Mouse (Mus musculus) bone marrow, adult 2 months (tissue): ENCODE measurements at regions not wholly inside any gene's neighbourhood (a gene's known extent, or its start where the extent isn't known, plus 50 kb on each side); places are given as distances from the start of the nearest gene placed in this dataset.

Source experiments
- H3K27ac ChIP-seq: fragments of 200-500 bp; 2 replicates; pipeline ENCODE4 v1.5.1; 2012; ENCODE audit warnings: low read depth, mild to moderate bottlenecking, control low read depth, inconsistent platforms, low read length; ENCODE audit not compliant: control insufficient read depth, poor library complexity, insufficient read depth
- H3K4me1 ChIP-seq: fragments of 200-500 bp; 2 replicates; pipeline ENCODE4 v1.6.1; 2011; ENCODE audit warnings: low read length; ENCODE audit not compliant: control insufficient read depth, insufficient read depth
- H3K4me3 ChIP-seq: fragments of 200-500 bp; replicated peaks from 2 replicates; pipeline ENCODE3; 2011; ENCODE audit warnings: mild to moderate bottlenecking, low read depth, low read length, control low read depth; ENCODE audit not compliant: control insufficient read depth
- CTCF ChIP-seq: fragments of 200-500 bp; IDR thresholded peaks from 2 replicates; pipeline ENCODE4 v1.5.1; 2011; ENCODE audit warnings: low read length, control low read depth; ENCODE audit not compliant: control insufficient read depth, insufficient read depth
- POLR2A ChIP-seq: fragments of 200-500 bp; IDR thresholded peaks from 2 replicates; pipeline ENCODE4 v1.6.1; 2011; ENCODE audit warnings: low read depth, mild to moderate bottlenecking, control low read depth, low read length, borderline replicate concordance; ENCODE audit not compliant: control insufficient read depth
- WGBS: fragments of 180-500 bp; shearing (Covaris S2); methylation state at CpG from one replicate; pipeline ENCODE4 v1.1.7; 2018; 5-methylcytosine and 5-hydroxymethylcytosine counted together

- H3K4me3 ChIP-seq = no peak overlapping the region
- H3K4me1 ChIP-seq = no peaks in the 10 kb centered on the region
- no peak overlapping the region for H3K27ac ChIP-seq
- WGBS = 83% methylated on average over 7 of the region's 7 CpGs
- TF ChIP-seq POLR2A (no peak), CTCF (no peak)
Measured at GRCm38 (mm10) chr17:64956506-64956905, 120.6 kb upstream of the 4930583I09Rik start.

DNA sequence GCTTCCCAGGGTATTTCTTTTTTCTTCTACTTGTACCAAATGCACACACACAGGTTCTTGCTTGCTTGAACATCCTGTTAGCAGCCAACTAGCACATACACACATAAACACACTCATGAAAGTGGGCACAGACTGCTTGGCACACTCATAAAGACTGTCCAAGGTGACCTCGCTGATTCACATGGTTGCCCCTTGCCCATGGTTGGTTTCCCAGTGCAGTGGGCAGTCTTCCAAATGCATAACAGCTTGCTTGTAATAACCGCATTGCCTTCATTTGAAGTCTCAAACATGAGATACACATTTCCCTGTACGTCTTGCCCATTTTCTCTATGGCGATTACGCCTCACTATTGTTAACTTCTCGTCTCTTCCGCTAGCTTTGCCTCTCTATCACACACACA is 117.4 kb upstream of the 4930583I09Rik start:
- no peak overlapping the region for H3K27ac ChIP-seq
- no peaks in the 10 kb centered on the region for H3K4me1 ChIP-seq
- TF ChIP-seq POLR2A = no peak
- TF ChIP-seq CTCF = no peak
- WGBS = 94% methylated on average over 7 of the region's 7 CpGs
- no peak overlapping the region for H3K4me3 ChIP-seq

DNA sequence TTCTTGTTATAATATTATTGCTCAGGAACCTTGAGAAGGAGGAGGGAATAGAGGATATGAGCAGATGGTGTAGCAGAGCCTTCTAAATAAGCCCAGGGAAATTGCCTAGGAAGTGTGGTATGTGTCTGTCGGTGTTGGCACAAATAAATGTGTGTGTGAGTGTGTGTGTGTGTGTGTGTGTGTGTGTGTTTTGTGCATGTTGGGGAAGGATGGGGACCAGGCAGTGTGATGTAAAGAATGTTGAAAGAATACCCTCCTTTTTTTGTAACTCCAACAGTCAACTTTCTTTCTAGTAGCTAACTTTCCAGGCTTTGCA is 115.7 kb upstream of the 4930583I09Rik start:
- WGBS = 56% methylated on average over 1 of the region's 1 CpGs
- no peaks in the 10 kb centered on the region for H3K4me1 ChIP-seq
- H3K27ac ChIP-seq = no peak overlapping the region
- TF ChIP-seq POLR2A = no peak
- no peak for TF ChIP-seq CTCF
- no peak overlapping the region for H3K4me3 ChIP-seq

- no peak for TF ChIP-seq CTCF
- TF ChIP-seq POLR2A = no peak
- Histone ChIP-seq H3K4me1 (no peaks in the 10 kb centered on the region), H3K27ac (no peak overlapping the region), H3K4me3 (no peak overlapping the region)
- 72% methylated on average over 6 of the region's 6 CpGs for WGBS
Measured at GRCm38 (mm10) chr17:64950802-64951624, 115.1 kb upstream of the 4930583I09Rik start.

- TF ChIP-seq CTCF = no peak
- Histone ChIP-seq H3K4me1 (no peaks in the 10 kb centered on the region), H3K4me3 (no peak overlapping the region), H3K27ac (no peak overlapping the region)
- 78% methylated on average over 2 of the region's 2 CpGs for WGBS
Measured at GRCm38 (mm10) chr17:64943213-64943612, 107.3 kb upstream of the 4930583I09Rik start.

GRCm38 (mm10) chr17:64941555-64941954 is 105.7 kb upstream of the 4930583I09Rik start:
- H3K4me1 ChIP-seq = no peaks in the 10 kb centered on the region
- no peak overlapping the region for H3K27ac ChIP-seq
- 83% methylated on average over 6 of the region's 6 CpGs for WGBS
- no peak overlapping the region for H3K4me3 ChIP-seq
- no peak for TF ChIP-seq POLR2A
- TF ChIP-seq CTCF = no peak

DNA sequence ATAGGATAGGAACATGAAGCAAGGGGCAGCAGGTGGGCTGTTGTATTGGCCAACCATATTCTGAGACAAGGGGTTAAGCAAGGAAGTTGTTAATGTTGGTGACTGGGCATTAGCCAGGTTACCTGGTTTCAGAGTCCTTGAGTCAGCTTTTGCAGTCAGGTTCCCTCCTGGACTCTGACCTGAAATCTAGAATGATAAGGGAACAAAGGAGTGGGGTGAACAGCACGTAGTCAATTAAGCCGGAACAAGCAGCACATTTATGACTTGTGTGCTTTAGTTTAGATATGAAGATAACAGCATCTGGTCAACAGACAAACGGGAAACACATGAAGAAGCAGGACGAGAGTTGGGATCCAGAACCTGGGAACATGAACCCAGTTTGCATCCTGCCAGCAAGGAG is 99.8 kb upstream of the 4930583I09Rik start:
- Histone ChIP-seq H3K27ac (no peak overlapping the region), H3K4me1 (no peaks in the 10 kb centered on the region), H3K4me3 (no peak overlapping the region)
- WGBS = 70% methylated on average over 4 of the region's 4 CpGs
- TF ChIP-seq CTCF = no peak
- no peak for TF ChIP-seq POLR2A

DNA sequence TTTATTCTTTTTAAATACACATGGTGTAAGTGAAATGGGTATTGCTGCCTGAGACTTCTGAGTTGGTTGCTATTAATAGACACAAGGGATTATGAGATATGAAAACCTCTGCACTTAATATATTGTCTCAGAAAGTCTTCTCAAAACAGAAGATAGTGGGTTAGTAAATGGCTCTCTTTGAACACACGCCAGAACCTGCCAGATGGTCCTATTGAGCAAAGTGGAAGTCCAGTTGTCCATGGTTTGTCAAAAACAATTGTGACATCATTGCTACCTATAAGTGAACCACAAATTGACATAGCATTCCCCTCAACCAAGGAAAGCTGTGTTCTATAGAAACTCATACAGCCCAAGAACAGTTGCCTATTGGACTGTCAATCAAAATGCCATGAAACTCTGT is 98.5 kb upstream of the 4930583I09Rik start:
- WGBS = 66% methylated on average over 1 of the region's 1 CpGs
- Histone ChIP-seq H3K27ac (no peak overlapping the region), H3K4me1 (no peaks in the 10 kb centered on the region), H3K4me3 (no peak overlapping the region)
- TF ChIP-seq CTCF (no peak), POLR2A (no peak)

DNA sequence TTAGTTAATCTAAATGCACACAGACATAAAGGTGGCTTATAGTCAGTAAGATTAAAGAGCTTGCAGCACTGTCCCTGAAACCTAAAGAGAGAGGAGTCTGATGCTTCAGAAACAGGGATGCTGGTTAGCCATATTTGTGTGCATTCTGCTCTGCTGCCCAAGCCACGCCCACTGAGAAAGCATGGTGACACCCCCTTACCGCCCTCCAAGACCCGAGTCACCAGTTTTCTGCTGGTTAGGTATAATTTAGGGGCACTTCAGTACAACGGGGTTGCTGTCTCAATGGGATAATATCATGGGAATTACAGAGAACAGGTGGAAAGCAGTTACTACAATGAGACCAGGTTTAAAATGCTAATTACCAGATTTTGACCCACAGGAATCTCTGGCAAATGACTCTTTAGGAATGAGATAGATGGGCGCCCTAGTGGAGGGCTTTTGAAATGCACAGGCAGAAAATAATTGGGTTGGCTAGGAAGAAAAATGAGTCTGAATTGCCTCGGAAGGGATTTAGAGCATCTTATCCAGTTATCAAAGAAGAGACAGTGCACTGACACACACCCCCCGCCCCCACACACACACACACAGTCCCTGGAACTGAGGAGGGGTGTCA is 95.1 kb upstream of the 4930583I09Rik start:
- no peaks in the 10 kb centered on the region for H3K4me1 ChIP-seq
- no peak for TF ChIP-seq CTCF
- TF ChIP-seq POLR2A = no peak
- no peak overlapping the region for H3K4me3 ChIP-seq
- 58% methylated on average over 7 of the region's 7 CpGs for WGBS
- H3K27ac ChIP-seq = no peak overlapping the region
